7 mouse cellular contexts compared by ENCODE assay signal in the genomic region with DNA sequence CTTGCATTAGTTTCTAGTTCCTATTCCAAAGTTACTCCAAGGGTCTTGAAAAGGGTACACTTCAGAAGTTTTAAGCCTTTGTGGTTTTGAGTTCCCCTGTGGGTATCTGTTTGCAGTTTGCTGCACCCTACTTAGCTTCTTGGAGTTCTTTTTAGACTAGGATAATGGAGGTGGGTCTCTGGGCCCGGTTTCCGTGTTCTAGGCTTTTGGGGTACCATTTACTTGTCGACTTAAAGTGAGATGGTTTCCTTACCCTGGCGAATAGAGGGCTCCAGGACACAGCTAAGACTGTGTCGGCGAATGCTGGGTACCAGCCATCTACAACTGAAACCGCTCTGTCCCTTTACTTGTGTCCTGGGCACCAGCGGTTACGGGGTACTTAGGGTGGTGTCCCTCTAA. TPM values are rescaled to one million over a fixed set of nuclear protein-coding genes. Genes with fewer than 3 reads are reported as not detected.
DNase-seq lines count a peak whose midpoint lies in the region; ATAC-seq lines count a peak whose summit lies in the region.

No protein-coding gene starts in this region.

- H3K4me1 ChIP-seq in lung, embryonic 16.5 days (replicated peaks; ENCODE audit: control insufficient read depth, insufficient read depth, low read length): peaks cover 20% of the 10 kb centered on the region
- H3K4me1 ChIP-seq in embryonic facial prominence, embryonic 14.5 days (ENCODE audit: control insufficient read depth, insufficient read depth, low read length): peaks cover 25% of the 10 kb centered on the region
- peaks cover 27% of the 10 kb centered on the region for H3K4me1 ChIP-seq in hindbrain, embryonic 15.5 days (replicated peaks)
- H3K4me1 ChIP-seq in midbrain, embryonic 14.5 days (ENCODE audit: control insufficient read depth, insufficient read depth, low read length): peaks cover 22% of the 10 kb centered on the region

- H3K9me3 ChIP-seq in lung, embryonic 16.5 days (ENCODE audit: control insufficient read depth, low read length): no peaks in the 10 kb centered on the region
- H3K9me3 ChIP-seq in embryonic facial prominence, embryonic 14.5 days (ENCODE audit: control insufficient read depth, low read length): no peaks in the 10 kb centered on the region
- H3K9me3 ChIP-seq in hindbrain, embryonic 15.5 days: no peaks in the 10 kb centered on the region
- H3K9me3 ChIP-seq in midbrain, embryonic 14.5 days (ENCODE audit: control insufficient read depth, low read length): no peaks in the 10 kb centered on the region

- no peaks in the 10 kb centered on the region for H3K27me3 ChIP-seq in lung, embryonic 16.5 days (ENCODE audit: control insufficient read depth, insufficient read depth, low read depth, low read length)
- H3K27me3 ChIP-seq in embryonic facial prominence, embryonic 14.5 days (replicated peaks; ENCODE audit: control insufficient read depth, insufficient read depth, low read length): no peaks in the 10 kb centered on the region
- H3K27me3 ChIP-seq in hindbrain, embryonic 15.5 days: no peaks in the 10 kb centered on the region
- H3K27me3 ChIP-seq in midbrain, embryonic 14.5 days (ENCODE audit: control insufficient read depth, insufficient read depth, low read length): no peaks in the 10 kb centered on the region

- no peaks in the 10 kb centered on the region for H3K36me3 ChIP-seq in lung, embryonic 16.5 days (ENCODE audit: control insufficient read depth, insufficient read depth, low read length)
- H3K36me3 ChIP-seq in embryonic facial prominence, embryonic 14.5 days (ENCODE audit: control insufficient read depth, insufficient read depth, low read length): no peaks in the 10 kb centered on the region
- H3K36me3 ChIP-seq in hindbrain, embryonic 15.5 days: no peaks in the 10 kb centered on the region
- no peaks in the 10 kb centered on the region for H3K36me3 ChIP-seq in midbrain, embryonic 14.5 days (ENCODE audit: control insufficient read depth, insufficient read depth, low read length)

- peak overlapping the region; percentile 87 for H3K9ac ChIP-seq in lung, embryonic 16.5 days (ENCODE audit: low read length)
- peak overlapping the region; percentile 60 for H3K9ac ChIP-seq in embryonic facial prominence, embryonic 14.5 days (ENCODE audit: low read depth, low read length)
- H3K9ac ChIP-seq in hindbrain, embryonic 15.5 days: peak overlapping the region; percentile 79
- peak overlapping the region; percentile 61 for H3K9ac ChIP-seq in midbrain, embryonic 14.5 days (replicated peaks; ENCODE audit: low read length)

- peak overlapping the region; percentile 78 for H3K4me2 ChIP-seq in lung, embryonic 16.5 days (ENCODE audit: low read depth, low read length)
- H3K4me2 ChIP-seq in embryonic facial prominence, embryonic 14.5 days (ENCODE audit: low read depth, low read length): peak overlapping the region; percentile 88
- peak overlapping the region; percentile 86 for H3K4me2 ChIP-seq in hindbrain, embryonic 15.5 days
- H3K4me2 ChIP-seq in midbrain, embryonic 14.5 days (ENCODE audit: low read length): peak overlapping the region; percentile 60

- 20% methylated on average over 9 of the region's 9 CpGs for WGBS in lung, embryonic 16.5 days
- 14% methylated on average over 9 of the region's 9 CpGs for WGBS in embryonic facial prominence, embryonic 14.5 days
- 9% methylated on average over 9 of the region's 9 CpGs for WGBS in hindbrain, embryonic 15.5 days
- WGBS in midbrain, embryonic 14.5 days: 13% methylated on average over 9 of the region's 9 CpGs

- peak overlapping the region; percentile 99 for H3K27ac ChIP-seq in lung, embryonic 16.5 days (ENCODE audit: low read length)
- peak overlapping the region; percentile 98 for H3K27ac ChIP-seq in embryonic facial prominence, embryonic 14.5 days (replicated peaks; ENCODE audit: low read depth, low read length)
- H3K27ac ChIP-seq in hindbrain, embryonic 15.5 days (replicated peaks): peak overlapping the region; percentile 97
- H3K27ac ChIP-seq in midbrain, embryonic 14.5 days (replicated peaks; ENCODE audit: low read depth, low read length): peak overlapping the region; percentile 94

- ATAC-seq in lung, embryonic 16.5 days (ENCODE audit: low read depth): no peak
- no peak for ATAC-seq in embryonic facial prominence, embryonic 14.5 days (ENCODE audit: low read depth)
- no peak for ATAC-seq in hindbrain, embryonic 15.5 days (ENCODE audit: low FRiP score, low read depth)
- no peak for ATAC-seq in midbrain, embryonic 14.5 days (ENCODE audit: low FRiP score, low TSS enrichment)

- peak overlapping the region; percentile 74 for H3K4me3 ChIP-seq in lung, embryonic 16.5 days (ENCODE audit: low read length)
- peak overlapping the region; percentile 66 for H3K4me3 ChIP-seq in embryonic facial prominence, embryonic 14.5 days (ENCODE audit: low read depth, low read length)
- H3K4me3 ChIP-seq in hindbrain, embryonic 15.5 days: peak overlapping the region; percentile 59
- H3K4me3 ChIP-seq in midbrain, embryonic 14.5 days (replicated peaks; ENCODE audit: low read depth, low read length): peak overlapping the region; percentile 53

- no peak for DNase-seq in lung, postnatal 10 days
- no peak for DNase-seq in embryonic facial prominence, embryonic 14.5 days (ENCODE audit: low spot score)
- no peak for DNase-seq in midbrain, embryonic 14.5 days
- no peak for DNase-seq in gastrocnemius, postnatal 25 days
- DNase-seq in frontal cortex, adult 2 months (ENCODE audit: extremely low spot score in 1 of 2, low spot score in 1 of 2): no peak

RNA-seq across cellular contexts. Expression of gene Hist2h2be, which starts 0.7 kb away (rescaled TPM):
- 7.5 and 8.8 TPM in 2 replicates for polyA plus RNA-seq in lung, embryonic 16.5 days (2015; fragmentation: Nextera tagmentation; extraction: Ambion mirVana)
- polyA plus RNA-seq in embryonic facial prominence, embryonic 14.5 days (2014; fragmentation: Nextera tagmentation; extraction: Ambion mirVana): 7.8 and 8.8 TPM in 2 replicates
- 4.6 and 4.7 TPM in 2 replicates for polyA plus RNA-seq in hindbrain, embryonic 15.5 days (2015; fragmentation: Nextera tagmentation; extraction: Ambion mirVana)
- 4.8 and 5.9 TPM in 2 replicates for polyA plus RNA-seq in midbrain, embryonic 14.5 days (2014; fragmentation: Nextera tagmentation; extraction: Ambion mirVana)
- 1 to 10 TPM; 4.5 to 5.3 TPM for total RNA-seq in gastrocnemius, postnatal 25 days (2021)
- 10.5 and 12.2 TPM in 2 replicates for polyA plus RNA-seq in frontal cortex, adult 2 months (2012; rRNA removed)

RNA-seq across cellular contexts. Expression of gene Hist2h2ac, which starts 1.0 kb away (rescaled TPM):
- 8.9 and 9.0 TPM in 2 replicates for polyA plus RNA-seq in lung, embryonic 16.5 days (2015; fragmentation: Nextera tagmentation; extraction: Ambion mirVana)
- 8.4 and 10.0 TPM in 2 replicates for polyA plus RNA-seq in embryonic facial prominence, embryonic 14.5 days (2014; fragmentation: Nextera tagmentation; extraction: Ambion mirVana)
- 2.0 and 2.9 TPM in 2 replicates for polyA plus RNA-seq in hindbrain, embryonic 15.5 days (2015; fragmentation: Nextera tagmentation; extraction: Ambion mirVana)
- 1.7 and 2.8 TPM in 2 replicates for polyA plus RNA-seq in midbrain, embryonic 14.5 days (2014; fragmentation: Nextera tagmentation; extraction: Ambion mirVana)
- 10 to 100 TPM; 12.1 to 12.5 TPM for total RNA-seq in gastrocnemius, postnatal 25 days (2021)
- 0.80 and 1.9 TPM in 2 replicates for polyA plus RNA-seq in frontal cortex, adult 2 months (2012; rRNA removed)

RNA-seq across cellular contexts. Expression of gene Hist2h2ab, which starts 2.0 kb away (rescaled TPM):
- 1.3 and 1.9 TPM in 2 replicates for polyA plus RNA-seq in lung, embryonic 16.5 days (2015; fragmentation: Nextera tagmentation; extraction: Ambion mirVana)
- polyA plus RNA-seq in embryonic facial prominence, embryonic 14.5 days (2014; fragmentation: Nextera tagmentation; extraction: Ambion mirVana): 0.72 and 0.78 TPM in 2 replicates
- 0.42 and 0.77 TPM in 2 replicates for polyA plus RNA-seq in hindbrain, embryonic 15.5 days (2015; fragmentation: Nextera tagmentation; extraction: Ambion mirVana)
- not detected in 2 replicates for polyA plus RNA-seq in midbrain, embryonic 14.5 days (2014; fragmentation: Nextera tagmentation; extraction: Ambion mirVana)
- 1 to 10 TPM; 1.7 TPM for total RNA-seq in gastrocnemius, postnatal 25 days (2021)
- polyA plus RNA-seq in frontal cortex, adult 2 months (2012; rRNA removed): 0.71 and 2.0 TPM in 2 replicates

RNA-seq across cellular contexts. Expression of gene Bola1, which starts 2.1 kb away (rescaled TPM):
- polyA plus RNA-seq in lung, embryonic 16.5 days (2015; fragmentation: Nextera tagmentation; extraction: Ambion mirVana): 51.4 and 51.6 TPM in 2 replicates
- 47.5 and 55.7 TPM in 2 replicates for polyA plus RNA-seq in embryonic facial prominence, embryonic 14.5 days (2014; fragmentation: Nextera tagmentation; extraction: Ambion mirVana)
- polyA plus RNA-seq in hindbrain, embryonic 15.5 days (2015; fragmentation: Nextera tagmentation; extraction: Ambion mirVana): 56.0 and 56.3 TPM in 2 replicates
- 63.0 and 69.6 TPM in 2 replicates for polyA plus RNA-seq in midbrain, embryonic 14.5 days (2014; fragmentation: Nextera tagmentation; extraction: Ambion mirVana)
- 10 to 100 TPM; 22.4 to 28.2 TPM for total RNA-seq in gastrocnemius, postnatal 25 days (2021)
- polyA plus RNA-seq in frontal cortex, adult 2 months (2012; rRNA removed): 34.8 and 36.6 TPM in 2 replicates

RNA-seq across cellular contexts. Expression of gene Hist2h3c2, which starts 17.3 kb away (rescaled TPM):
- polyA plus RNA-seq in lung, embryonic 16.5 days (2015; fragmentation: Nextera tagmentation; extraction: Ambion mirVana): 3.6 and 4.7 TPM in 2 replicates
- 5.2 and 5.3 TPM in 2 replicates for polyA plus RNA-seq in embryonic facial prominence, embryonic 14.5 days (2014; fragmentation: Nextera tagmentation; extraction: Ambion mirVana)
- polyA plus RNA-seq in hindbrain, embryonic 15.5 days (2015; fragmentation: Nextera tagmentation; extraction: Ambion mirVana): 1.2 and 1.7 TPM in 2 replicates
- 2.2 and 3.4 TPM in 2 replicates for polyA plus RNA-seq in midbrain, embryonic 14.5 days (2014; fragmentation: Nextera tagmentation; extraction: Ambion mirVana)
- total RNA-seq in gastrocnemius, postnatal 25 days (2021): 10 to 100 TPM in 1 of 2 experiments, 1 to 10 TPM in 1; 7.1 to 11.4 TPM
- polyA plus RNA-seq in frontal cortex, adult 2 months (2012; rRNA removed): 14.1 and 17.1 TPM in 2 replicates
